Mouse (Mus musculus) stomach, postnatal 0 days (tissue): ENCODE data around the gene Sap30l. TPM values are rescaled to one million over a fixed set of nuclear protein-coding genes. Genes with fewer than 3 reads are reported as not detected.

Experiments
- ATAC-seq: fragments of 200-750 bp; cut with Nextera tagmentation; 2 replicates; pipeline ENCODE4 v1.8.0; 2017; ENCODE audit not compliant: low FRiP score, low TSS enrichment
- DNase-seq: peaks from one replicate; pipeline ENCODE4 v3.0.0-alpha.2; 2016; ENCODE audit warnings: low spot score
- H3K27ac ChIP-seq: fragments of 300-500 bp; sonication (generic); replicated peaks from 2 replicates; pipeline ENCODE4 v1.5.1; 2014; ENCODE audit warnings: mild to moderate bottlenecking, control low read depth
- H3K27me3 ChIP-seq: fragments of 300-500 bp; sonication (generic); 2 replicates; pipeline ENCODE4 v1.6.1; 2014; ENCODE audit warnings: low read length; ENCODE audit not compliant: control insufficient read depth, insufficient read depth
- H3K36me3 ChIP-seq: fragments of 300-500 bp; sonication (generic); 2 replicates; pipeline ENCODE4 v1.6.1; 2014; ENCODE audit warnings: low read length, mixed read lengths; ENCODE audit not compliant: control insufficient read depth, insufficient read depth
- H3K4me1 ChIP-seq: fragments of 300-500 bp; sonication (generic); replicated peaks from 2 replicates; pipeline ENCODE4 v1.6.1; 2014; ENCODE audit warnings: antibody characterized with exemption; ENCODE audit not compliant: control insufficient read depth, insufficient read depth
- H3K4me2 ChIP-seq: fragments of 300-500 bp; sonication (generic); replicated peaks from 2 replicates; pipeline ENCODE4 v1.6.1; 2014; ENCODE audit warnings: low read depth, mild to moderate bottlenecking, control low read depth, moderate library complexity
- H3K4me3 ChIP-seq: fragments of 300-500 bp; sonication (generic); 2 replicates; pipeline ENCODE4 v1.5.1; 2014; ENCODE audit warnings: low read depth, low read length, control low read depth
- H3K9ac ChIP-seq: fragments of 300-500 bp; sonication (generic); 2 replicates; pipeline ENCODE4 v1.6.1; 2014; ENCODE audit warnings: mild to moderate bottlenecking, low read length, control low read depth, mixed read lengths
- H3K9me3 ChIP-seq: fragments of 300-500 bp; sonication (generic); 2 replicates; pipeline ENCODE4 v1.6.1; 2016; ENCODE audit warnings: low read length; ENCODE audit not compliant: control insufficient read depth
- CTCF ChIP-seq: IDR thresholded peaks from 2 replicates; pipeline ENCODE4 v1.5.1; 2016; ENCODE audit warnings: antibody characterized with exemption, low read depth, mild to moderate bottlenecking, moderate library complexity
- EP300 ChIP-seq: optimal IDR thresholded peaks from 2 replicates; pipeline ENCODE3; 2016; ENCODE audit warnings: antibody characterized with exemption
- WGBS: fragments of 180-500 bp; shearing (Covaris S2); extraction: QIAGEN DNeasy Blood & Tissue Kit; methylation state at CpG from one replicate; pipeline ENCODE4 v1.1.7; 2014; 5-methylcytosine and 5-hydroxymethylcytosine counted together
- polyA plus RNA-seq: library from polyadenylated mRNA; unstranded; fragments of >200 nt; fragmentation: Nextera tagmentation; extraction: Ambion mirVana; gene quantifications from 2 replicates; pipeline ENCODE4 v1.2.1, GENCODE M21; 2015

Gene Sap30l
- polyA plus RNA-seq, 1 experiment from 2014 or later = 8.7 TPM

- ATAC-seq (no peak), DNase-seq (no peak)
- Histone ChIP-seq H3K4me1 (no peaks in the 10 kb centered on the region), H3K9ac (no peak overlapping the region), H3K4me3 (no peak overlapping the region), H3K9me3 (no peaks in the 10 kb centered on the region), H3K27ac (no peak overlapping the region), H3K27me3 (no peaks in the 10 kb centered on the region), H3K36me3 (no peaks in the 10 kb centered on the region; the same call in 1 of the 2 replicates), H3K4me2 (no peak overlapping the region)
- 27% methylated on average over 4 of the region's 4 CpGs for WGBS
- TF ChIP-seq EP300 (no peak), CTCF (no peak)
Measured at GRCm38 (mm10) chr11:57773936-57774335, 27.5 kb upstream of the Sap30l start.

- Histone ChIP-seq H3K4me2 (no peak overlapping the region), H3K36me3 (no peaks in the 10 kb centered on the region; the same call in 1 of the 2 replicates), H3K9ac (no peak overlapping the region), H3K27ac (no peak overlapping the region), H3K4me1 (no peaks in the 10 kb centered on the region), H3K27me3 (no peaks in the 10 kb centered on the region), H3K4me3 (no peak overlapping the region), H3K9me3 (no peaks in the 10 kb centered on the region)
- no peak for DNase-seq
- ATAC-seq = no peak
- 73% methylated on average over 6 of the region's 6 CpGs for WGBS
- TF ChIP-seq EP300 (no peak), CTCF (no peak)
Measured at GRCm38 (mm10) chr11:57775868-57776267, 25.6 kb upstream of the Sap30l start.

- H3K36me3 ChIP-seq = no peaks in the 10 kb centered on the region; the same call in 1 of the 2 replicates
- H3K4me3 ChIP-seq = no peak overlapping the region
- H3K27me3 ChIP-seq = no peaks in the 10 kb centered on the region
- DNase-seq (no peak), ATAC-seq (no peak)
- no peak overlapping the region for H3K9ac ChIP-seq
- H3K9me3 ChIP-seq = no peaks in the 10 kb centered on the region
- no peak overlapping the region for H3K27ac ChIP-seq
- no peak for TF ChIP-seq CTCF
- no peak for TF ChIP-seq EP300
- no peaks in the 10 kb centered on the region for H3K4me1 ChIP-seq
- 84% methylated on average over 3 of the region's 3 CpGs for WGBS
- H3K4me2 ChIP-seq = no peak overlapping the region
Measured at GRCm38 (mm10) chr11:57776546-57776945, 24.9 kb upstream of the Sap30l start.

- no peaks in the 10 kb centered on the region for H3K27me3 ChIP-seq
- no peaks in the 10 kb centered on the region for H3K36me3 ChIP-seq
- no peak overlapping the region for H3K4me2 ChIP-seq
- DNase-seq (peak; percentile 55), ATAC-seq (0 out of 2 replicates have a peak, but pooled peaks have one; percentile 41)
- H3K4me1 ChIP-seq = no peaks in the 10 kb centered on the region
- no peak overlapping the region for H3K9ac ChIP-seq
- WGBS = 29% methylated on average over 5 of the region's 5 CpGs
- H3K9me3 ChIP-seq = no peaks in the 10 kb centered on the region
- H3K27ac ChIP-seq = no peak overlapping the region
- peak; percentile 97 for TF ChIP-seq CTCF
- no peak for TF ChIP-seq EP300
- no peak overlapping the region for H3K4me3 ChIP-seq
Measured at GRCm38 (mm10) chr11:57778349-57778748, 23.1 kb upstream of the Sap30l start.

GRCm38 (mm10) chr11:57779824-57780223 lies 21.6 kb upstream of the Sap30l start:
- ATAC-seq (no peak), DNase-seq (no peak)
- Histone ChIP-seq H3K27ac (no peak overlapping the region), H3K36me3 (no peaks in the 10 kb centered on the region; the same call in 1 of the 2 replicates), H3K4me1 (no peaks in the 10 kb centered on the region), H3K4me2 (no peak overlapping the region), H3K4me3 (no peak overlapping the region), H3K9me3 (no peaks in the 10 kb centered on the region), H3K27me3 (no peaks in the 10 kb centered on the region), H3K9ac (no peak overlapping the region)
- WGBS = 76% methylated on average over 14 of the region's 14 CpGs
- TF ChIP-seq EP300 (no peak), CTCF (no peak)

- H3K36me3 ChIP-seq = no peaks in the 10 kb centered on the region; the same call in 1 of the 2 replicates
- TF ChIP-seq CTCF (peak; percentile 56), EP300 (no peak)
- H3K9ac ChIP-seq = no peak overlapping the region
- peak overlapping the region; percentile 58; the same call in 1 of the 2 replicates for H3K27ac ChIP-seq
- H3K4me2 ChIP-seq = no peak overlapping the region
- H3K4me1 ChIP-seq = no peaks in the 10 kb centered on the region
- no peak for ATAC-seq
- H3K4me3 ChIP-seq = no peak overlapping the region
- 43% methylated on average over 18 of the region's 18 CpGs for WGBS
- no peaks in the 10 kb centered on the region for H3K9me3 ChIP-seq
- no peak for DNase-seq
- H3K27me3 ChIP-seq = no peaks in the 10 kb centered on the region
Measured at GRCm38 (mm10) chr11:57786616-57787418, 14.6 kb upstream of the Sap30l start.
